Mouse (Mus musculus): ENCODE results near the gene Aldh6a1. TPM values are rescaled to one million over a fixed set of nuclear protein-coding genes. Genes with fewer than 3 reads are reported as not detected.

The Aldh6a1 gene
- 30.3 and 32.9 TPM in 2 replicates for polyA plus RNA-seq (2015; fragmentation: Nextera tagmentation; extraction: Ambion mirVana)

GRCm38 (mm10) chr12:84450718-84451646 is at the start of gene Aldh6a1, which contains the start of gene Lin52:
Gene Aldh6a1, minus strand, starts transcription at chr12:84451004.
Gene Lin52, plus strand, starts transcription at chr12:84451422.
- ATAC-seq (ENCODE audit: low FRiP score) = peak; percentile 98
- Histone ChIP-seq H3K4me2 (peak within 1 kb of the TSS; percentile 98), H3K9me3 (no peaks in the 10 kb centered on the region), H3K4me1 (replicated peaks) (peaks cover 23% of the 10 kb centered on the region), H3K27me3 (peaks cover 23% of the 10 kb centered on the region), H3K9ac (peak within 1 kb of the TSS; percentile 78), H3K4me3 (peak within 1 kb of the TSS; percentile 80), H3K36me3 (no peaks in the 10 kb centered on the region), H3K27ac (peak within 1 kb of the TSS; percentile 82)
- WGBS = under 1% methylated on average over 49 of the region's 49 CpGs

- no peak overlapping the region for H3K4me2 ChIP-seq
- no peak overlapping the region for H3K4me3 ChIP-seq
- H3K27me3 ChIP-seq = peaks cover 21% of the 10 kb centered on the region
- no peaks in the 10 kb centered on the region for H3K9me3 ChIP-seq
- H3K9ac ChIP-seq = no peak overlapping the region
- WGBS = 95% methylated on average over 1 of the region's 1 CpGs
- no peak for ATAC-seq (ENCODE audit: low FRiP score)
- H3K36me3 ChIP-seq = no peaks in the 10 kb centered on the region
- peaks cover 23% of the 10 kb centered on the region for H3K4me1 ChIP-seq (replicated peaks)
- no peak overlapping the region for H3K27ac ChIP-seq
These were observed 46.0 kb upstream of the Aldh6a1 start for GRCm38 (mm10) chr12:84496795-84497194.

- H3K27me3 ChIP-seq = peaks cover 63% of the 10 kb centered on the region
- no peak overlapping the region for H3K4me3 ChIP-seq
- ATAC-seq (ENCODE audit: low FRiP score) = peak; percentile 87
- H3K4me1 ChIP-seq (replicated peaks) = peaks cover 10% of the 10 kb centered on the region
- H3K4me2 ChIP-seq = peak overlapping the region; percentile 27
- WGBS = 18% methylated on average over 8 of the region's 8 CpGs
- H3K27ac ChIP-seq = peak overlapping the region; percentile 69
- no peak overlapping the region for H3K9ac ChIP-seq
- H3K36me3 ChIP-seq = no peaks in the 10 kb centered on the region
- H3K9me3 ChIP-seq = no peaks in the 10 kb centered on the region
These were observed 36.7 kb upstream of the Aldh6a1 start for GRCm38 (mm10) chr12:84487324-84488056.

GRCm38 (mm10) chr12:84482778-84483585 is 32.2 kb upstream of the Aldh6a1 start:
- Histone ChIP-seq H3K9ac (no peak overlapping the region), H3K9me3 (no peaks in the 10 kb centered on the region), H3K4me1 (replicated peaks) (peaks cover 9% of the 10 kb centered on the region), H3K27me3 (peaks cover 65% of the 10 kb centered on the region), H3K27ac (no peak overlapping the region), H3K4me2 (no peak overlapping the region), H3K36me3 (no peaks in the 10 kb centered on the region), H3K4me3 (no peak overlapping the region)
- ATAC-seq (ENCODE audit: low FRiP score) = no peak
- WGBS = 92% methylated on average over 14 of the region's 14 CpGs

DNA sequence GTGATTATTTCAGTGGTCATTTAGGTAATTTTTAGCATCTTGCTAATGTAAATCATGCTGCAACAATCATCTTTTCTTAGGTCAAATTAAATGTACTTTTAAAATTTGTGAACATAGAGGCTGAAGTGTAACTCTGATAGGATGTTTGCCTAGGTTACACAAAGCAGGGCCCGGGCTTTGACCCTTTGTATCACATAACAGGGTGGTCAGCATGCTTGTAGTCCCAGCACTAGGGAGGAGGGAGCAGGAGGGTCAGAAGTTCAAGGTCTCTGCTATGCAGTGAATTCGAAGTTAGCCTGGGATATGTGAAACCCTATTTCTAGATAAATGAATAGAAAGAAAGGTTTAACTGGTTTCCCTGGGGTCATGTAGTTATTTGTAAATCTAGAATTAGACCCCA is 30.4 kb upstream of the Aldh6a1 start:
- no peaks in the 10 kb centered on the region for H3K9me3 ChIP-seq
- ATAC-seq (ENCODE audit: low FRiP score) = no peak
- no peak overlapping the region for H3K4me2 ChIP-seq
- H3K4me3 ChIP-seq = no peak overlapping the region
- 70% methylated on average over 2 of the region's 2 CpGs for WGBS
- no peak overlapping the region for H3K27ac ChIP-seq
- no peaks in the 10 kb centered on the region for H3K4me1 ChIP-seq (replicated peaks)
- peaks cover 63% of the 10 kb centered on the region for H3K27me3 ChIP-seq
- no peak overlapping the region for H3K9ac ChIP-seq
- H3K36me3 ChIP-seq = peaks cover 2% of the 10 kb centered on the region; the same call in 1 of the 2 replicates

DNA sequence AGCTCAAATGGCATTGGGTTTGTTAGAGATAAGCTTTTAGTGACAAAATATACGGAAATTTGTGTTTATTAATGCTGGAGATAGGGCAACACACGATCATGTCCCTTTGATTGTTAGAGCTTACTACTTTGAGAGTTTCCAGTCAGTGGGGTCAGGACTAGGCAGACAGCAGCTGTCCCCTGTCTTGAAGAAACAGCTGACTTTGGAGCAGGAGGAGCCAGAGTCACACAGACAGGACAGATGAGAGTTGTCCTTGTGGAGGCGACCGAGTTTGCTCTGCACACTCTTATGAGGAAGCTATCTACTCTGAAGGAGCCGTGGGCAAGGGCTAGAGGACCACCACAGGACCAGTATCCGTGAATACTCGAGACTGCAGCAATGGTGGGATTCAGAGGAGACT is 28.1 kb upstream of the Aldh6a1 start:
- 96% methylated on average over 7 of the region's 7 CpGs for WGBS
- Histone ChIP-seq H3K27me3 (peaks cover 42% of the 10 kb centered on the region), H3K27ac (no peak overlapping the region), H3K4me1 (replicated peaks) (no peaks in the 10 kb centered on the region), H3K9me3 (no peaks in the 10 kb centered on the region), H3K9ac (no peak overlapping the region), H3K36me3 (peaks cover 5% of the 10 kb centered on the region; the same call in 1 of the 2 replicates), H3K4me3 (no peak overlapping the region), H3K4me2 (no peak overlapping the region)
- no peak for ATAC-seq (ENCODE audit: low FRiP score)

DNA sequence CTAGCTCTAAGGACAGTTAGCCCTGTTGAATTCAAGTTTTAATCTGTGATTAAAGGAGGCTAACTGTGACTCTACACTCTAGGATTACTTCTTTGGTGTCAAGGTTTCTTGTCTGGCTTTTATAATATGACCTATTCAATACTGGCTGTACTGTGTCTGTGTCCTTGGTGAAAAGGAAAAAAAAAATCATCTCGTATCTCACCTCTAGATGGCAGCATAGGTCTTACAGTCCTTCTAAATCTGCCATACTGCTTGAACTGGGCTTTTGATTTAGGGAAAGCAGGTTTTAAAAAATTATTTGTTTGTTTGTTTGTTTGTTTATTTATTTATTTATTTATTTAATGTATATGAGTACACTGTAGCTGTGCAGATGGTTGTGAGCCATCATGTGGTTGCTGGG is 17.9 kb upstream of the Aldh6a1 start:
- H3K4me2 ChIP-seq = no peak overlapping the region
- 0% methylated on average over 1 of the region's 1 CpGs for WGBS
- H3K36me3 ChIP-seq = peaks cover 21% of the 10 kb centered on the region
- no peak overlapping the region for H3K4me3 ChIP-seq
- no peaks in the 10 kb centered on the region for H3K9me3 ChIP-seq
- no peak overlapping the region for H3K27ac ChIP-seq
- H3K27me3 ChIP-seq = no peaks in the 10 kb centered on the region
- no peak overlapping the region for H3K9ac ChIP-seq
- ATAC-seq (ENCODE audit: low FRiP score) = no peak
- H3K4me1 ChIP-seq (replicated peaks) = no peaks in the 10 kb centered on the region

- peaks cover 50% of the 10 kb centered on the region for H3K36me3 ChIP-seq
- no peak overlapping the region for H3K4me3 ChIP-seq
- H3K9ac ChIP-seq = no peak overlapping the region
- H3K27ac ChIP-seq = no peak overlapping the region
- no peak overlapping the region for H3K4me2 ChIP-seq
- no peaks in the 10 kb centered on the region for H3K4me1 ChIP-seq (replicated peaks)
- no peaks in the 10 kb centered on the region for H3K27me3 ChIP-seq
- ATAC-seq (ENCODE audit: low FRiP score) = no peak
- 85% methylated on average over 3 of the region's 3 CpGs for WGBS
- H3K9me3 ChIP-seq = no peaks in the 10 kb centered on the region
These were observed 12.1 kb upstream of the Aldh6a1 start for GRCm38 (mm10) chr12:84462856-84463255.

GRCm38 (mm10) chr12:84461416-84461815 is 10.6 kb upstream of the Aldh6a1 start:
- no peak overlapping the region for H3K4me2 ChIP-seq
- no peak for ATAC-seq (ENCODE audit: low FRiP score)
- 96% methylated on average over 5 of the region's 5 CpGs for WGBS
- H3K27me3 ChIP-seq = no peaks in the 10 kb centered on the region
- peaks cover 56% of the 10 kb centered on the region for H3K36me3 ChIP-seq
- no peaks in the 10 kb centered on the region for H3K9me3 ChIP-seq
- no peak overlapping the region for H3K4me3 ChIP-seq
- no peaks in the 10 kb centered on the region for H3K4me1 ChIP-seq (replicated peaks)
- no peak overlapping the region for H3K9ac ChIP-seq
- no peak overlapping the region for H3K27ac ChIP-seq

GRCm38 (mm10) chr12:84459845-84460244 is 9.0 kb upstream of the Aldh6a1 start:
- Histone ChIP-seq H3K4me3 (no peak overlapping the region), H3K4me1 (replicated peaks) (no peaks in the 10 kb centered on the region), H3K4me2 (no peak overlapping the region), H3K36me3 (peaks cover 55% of the 10 kb centered on the region), H3K27ac (no peak overlapping the region), H3K9ac (no peak overlapping the region), H3K27me3 (no peaks in the 10 kb centered on the region), H3K9me3 (no peaks in the 10 kb centered on the region)
- no peak for ATAC-seq (ENCODE audit: low FRiP score)
- WGBS = 72% methylated on average over 1 of the region's 1 CpGs

DNA sequence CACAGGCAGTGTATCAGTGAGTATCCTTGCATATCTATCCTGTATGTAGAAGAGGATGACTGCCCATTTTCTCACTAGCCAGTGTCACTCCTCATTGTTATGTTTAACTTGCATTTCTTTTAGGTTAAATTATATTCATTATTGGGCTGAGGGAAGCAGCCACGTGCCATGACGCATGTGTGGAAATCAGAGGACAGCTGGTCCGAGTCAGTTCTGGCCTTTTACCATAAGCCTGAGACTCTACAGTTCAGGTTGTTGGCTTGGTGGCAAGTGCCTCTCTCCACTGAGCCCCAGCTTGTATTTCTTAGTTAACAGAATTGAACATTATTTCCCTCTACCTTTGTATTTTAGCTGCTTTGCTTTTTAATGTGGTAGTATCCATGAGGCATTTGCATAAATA is 6.1 kb upstream of the Aldh6a1 start:
- Histone ChIP-seq H3K27me3 (no peaks in the 10 kb centered on the region), H3K4me2 (no peak overlapping the region), H3K4me1 (replicated peaks) (peaks cover 12% of the 10 kb centered on the region), H3K9me3 (no peaks in the 10 kb centered on the region), H3K4me3 (no peak overlapping the region), H3K36me3 (peaks cover 31% of the 10 kb centered on the region), H3K9ac (no peak overlapping the region), H3K27ac (no peak overlapping the region)
- no peak for ATAC-seq (ENCODE audit: low FRiP score)
- 93% methylated on average over 3 of the region's 3 CpGs for WGBS

DNA sequence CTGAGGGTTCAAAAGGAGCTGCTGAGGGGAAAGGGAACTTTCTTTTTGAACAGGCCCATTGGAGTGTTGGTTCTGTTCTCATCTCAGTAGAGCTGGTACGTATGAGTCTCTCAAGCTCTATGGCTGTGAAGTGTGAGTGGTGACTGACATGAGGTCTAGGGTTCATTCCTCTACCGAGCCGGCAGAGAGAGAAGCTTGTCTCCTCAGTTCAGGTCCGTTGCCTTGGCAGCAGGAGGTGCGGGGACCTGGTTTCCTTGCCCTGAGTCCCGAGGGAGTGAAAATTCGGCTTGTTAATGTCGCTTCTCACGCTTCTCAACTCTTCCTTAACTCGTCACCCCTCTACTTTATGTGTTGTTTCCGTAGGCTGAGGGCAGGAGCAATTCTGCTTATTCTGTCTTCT is 997 bp upstream of the Aldh6a1 start:
- Histone ChIP-seq H3K4me2 (peak overlapping the region; percentile 98), H3K4me1 (replicated peaks) (peaks cover 23% of the 10 kb centered on the region), H3K27ac (peak overlapping the region; percentile 74), H3K9me3 (no peaks in the 10 kb centered on the region), H3K4me3 (peak overlapping the region; percentile 80), H3K9ac (peak overlapping the region; percentile 78), H3K27me3 (peaks cover 16% of the 10 kb centered on the region), H3K36me3 (no peaks in the 10 kb centered on the region)
- no peak for ATAC-seq (ENCODE audit: low FRiP score)
- WGBS = 2% methylated on average over 11 of the region's 11 CpGs

All from hindbrain, embryonic 13.5 days (tissue).